8 mouse cellular contexts compared by ENCODE assay signal in the genomic region with DNA sequence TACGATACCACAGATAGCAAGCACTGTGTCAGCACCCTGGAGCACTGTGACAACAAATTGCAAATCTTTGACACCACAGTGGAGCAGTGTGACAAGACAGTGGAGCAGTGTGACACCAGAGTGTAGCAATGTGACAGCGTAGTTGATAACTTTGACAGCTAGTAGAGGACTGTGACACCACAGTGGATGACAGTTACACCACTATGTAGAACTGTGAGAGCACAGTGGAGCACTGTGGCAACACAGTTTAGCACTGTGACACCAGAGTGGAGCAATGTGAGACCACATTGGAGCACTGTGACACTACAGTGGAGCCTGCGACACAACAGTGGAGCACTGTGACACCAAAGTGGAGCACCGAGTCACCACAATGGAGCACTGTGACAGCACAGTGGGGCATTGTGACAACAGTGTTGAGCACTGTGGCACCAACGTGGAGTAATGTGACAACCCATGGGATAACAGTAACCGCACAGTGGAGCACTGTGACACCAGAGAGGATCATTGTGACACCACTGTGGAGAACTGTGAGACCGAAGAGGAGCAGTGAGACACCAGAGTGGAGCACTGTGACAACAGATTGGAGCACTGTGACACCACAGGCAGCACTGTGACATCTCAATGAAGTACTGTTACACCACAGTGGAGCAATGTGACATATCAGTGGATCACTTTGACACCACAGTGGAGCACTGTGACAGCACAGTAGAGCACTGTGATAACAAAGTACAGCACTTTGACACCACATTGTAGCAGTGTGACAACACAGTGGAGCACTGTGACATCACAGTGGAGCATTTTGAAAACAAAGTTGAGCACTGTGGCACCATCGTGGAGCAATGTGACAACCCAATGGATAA.
DNase-seq lines count a peak whose midpoint lies in the region; ATAC-seq and TF ChIP-seq lines count a peak whose summit lies in the region.

No protein-coding gene starts in this region.

- peaks cover 76% of the 10 kb centered on the region for H3K9me3 ChIP-seq in heart, embryonic 14.5 days (ENCODE audit: control insufficient read depth, low read length)
- H3K9me3 ChIP-seq in limb, embryonic 14.5 days (ENCODE audit: control insufficient read depth, low read length): peaks cover 75% of the 10 kb centered on the region
- peaks cover 75% of the 10 kb centered on the region for H3K9me3 ChIP-seq in neural tube, embryonic 11.5 days (ENCODE audit: control insufficient read depth, low read length)

- no peak for TF ChIP-seq POLR2A in limb, embryonic 14.5 days (IDR thresholded peaks at IDR 0.05; ENCODE audit: borderline replicate concordance, extremely low read depth, insufficient read depth, insufficient read length)

- in situ Hi-C loops in Patski (cut with MboI; ENCODE audit: low pct_unique_long_range_greater_than_20kb): no loop called here

- H3K4me2 ChIP-seq in heart, embryonic 14.5 days (ENCODE audit: low read length): no peak overlapping the region
- H3K4me2 ChIP-seq in limb, embryonic 14.5 days (replicated peaks; ENCODE audit: low read depth, low read length, severe bottlenecking): no peak overlapping the region
- no peak overlapping the region for H3K4me2 ChIP-seq in neural tube, embryonic 11.5 days (ENCODE audit: low read depth)

- 50% methylated on average over 8 of the region's 8 CpGs for WGBS in heart, embryonic 14.5 days
- WGBS in limb, embryonic 14.5 days: 55% methylated on average over 8 of the region's 8 CpGs
- WGBS in neural tube, embryonic 11.5 days: 53% methylated on average over 8 of the region's 8 CpGs

- peak; percentile 15 for DNase-seq in gastrocnemius, adult 18-20 months (ENCODE audit: low spot score)
- DNase-seq in gastrocnemius, postnatal 10 days: no peak
- DNase-seq in Patski (ENCODE audit: low read depth, low spot score): no peak
- peak; percentile 32 for DNase-seq in limb, embryonic 14.5 days (ENCODE audit: low spot score)
- peak; percentile 37 for DNase-seq in neural tube, embryonic 11.5 days (ENCODE audit: low spot score)
- no peak for DNase-seq in layer of hippocampus, adult 2 months (ENCODE audit: low spot score in 2 of 2)
- DNase-seq in cerebellum, postnatal 36 days: no peak

- H3K4me3 ChIP-seq in heart, embryonic 14.5 days (ENCODE audit: control insufficient read depth in 1 of 2, insufficient read depth in 1 of 2, low read depth in 1 of 2, low read length in 2 of 2): no peak overlapping the region
- H3K4me3 ChIP-seq in limb, embryonic 14.5 days (replicated peaks; ENCODE audit: low read length): no peak overlapping the region
- H3K4me3 ChIP-seq in neural tube, embryonic 11.5 days (ENCODE audit: low read depth, low read length): no peak overlapping the region
- H3K4me3 ChIP-seq in layer of hippocampus, adult 2 months: no peak overlapping the region

- no peak for TF ChIP-seq CTCF in Patski (IDR thresholded peaks at IDR 0.05)
- TF ChIP-seq CTCF in layer of hippocampus, adult 2 months (conservative IDR thresholded peaks at IDR 0.05): no peak

- no peaks in the 10 kb centered on the region for H3K4me1 ChIP-seq in heart, embryonic 14.5 days (ENCODE audit: control insufficient read depth in 2 of 2, insufficient read depth in 2 of 2, low read length in 2 of 2)
- H3K4me1 ChIP-seq in limb, embryonic 14.5 days (ENCODE audit: control insufficient read depth, insufficient read depth, low read length): no peaks in the 10 kb centered on the region
- H3K4me1 ChIP-seq in neural tube, embryonic 11.5 days (ENCODE audit: control insufficient read depth, insufficient read depth, low read length): no peaks in the 10 kb centered on the region

- H3K27ac ChIP-seq in heart, embryonic 14.5 days (replicated peaks in 1 of 2; ENCODE audit: control insufficient read depth in 1 of 2, insufficient read depth in 1 of 2, low read depth in 2 of 2, low read length in 2 of 2): no peak overlapping the region
- no peak overlapping the region for H3K27ac ChIP-seq in limb, embryonic 14.5 days (replicated peaks; ENCODE audit: low read depth, low read length)
- no peak overlapping the region for H3K27ac ChIP-seq in neural tube, embryonic 11.5 days (ENCODE audit: low read depth, low read length)
- H3K27ac ChIP-seq in layer of hippocampus, adult 2 months: no peak overlapping the region

- peak; percentile 9 for ATAC-seq in Patski
- ATAC-seq in heart, embryonic 14.5 days (ENCODE audit: insufficient number of reproducible peaks, insufficient read depth, low FRiP score, low read depth): peak; percentile 41
- peak; percentile 23 for ATAC-seq in limb, embryonic 14.5 days (ENCODE audit: low FRiP score, low read depth)
- ATAC-seq in neural tube, embryonic 11.5 days (ENCODE audit: insufficient read depth, low FRiP score, low TSS enrichment): peak; percentile 21; the same call in 1 of the 2 replicates

- no peaks in the 10 kb centered on the region for H3K27me3 ChIP-seq in Patski
- no peaks in the 10 kb centered on the region for H3K27me3 ChIP-seq in heart, embryonic 14.5 days (ENCODE audit: control insufficient read depth, insufficient read depth, low read length)
- no peaks in the 10 kb centered on the region for H3K27me3 ChIP-seq in limb, embryonic 14.5 days (ENCODE audit: control insufficient read depth, insufficient read depth, low read length)
- H3K27me3 ChIP-seq in neural tube, embryonic 11.5 days (ENCODE audit: control insufficient read depth, insufficient read depth, low read length): no peaks in the 10 kb centered on the region

- H3K9ac ChIP-seq in heart, embryonic 14.5 days (ENCODE audit: low read length): no peak overlapping the region
- H3K9ac ChIP-seq in limb, embryonic 14.5 days (ENCODE audit: low read depth, low read length, severe bottlenecking): no peak overlapping the region
- H3K9ac ChIP-seq in neural tube, embryonic 11.5 days (ENCODE audit: low read length): no peak overlapping the region

- POLR2A ChIA-PET in Patski (lab: Charles Lee): no interaction called here

- CTCF ChIA-PET in Patski (lab: Charles Lee): no interaction called here

- no peaks in the 10 kb centered on the region for H3K36me3 ChIP-seq in heart, embryonic 14.5 days (ENCODE audit: control insufficient read depth, insufficient read depth, low read length)
- H3K36me3 ChIP-seq in limb, embryonic 14.5 days (ENCODE audit: control insufficient read depth, insufficient read depth, low read length): no peaks in the 10 kb centered on the region
- peaks cover 6% of the 10 kb centered on the region; the same call in 1 of the 2 replicates for H3K36me3 ChIP-seq in neural tube, embryonic 11.5 days (ENCODE audit: control insufficient read depth, insufficient read depth, low read length)

Comparison
In these comparisons a context has a peak if more than half of its experiments do, and no peak if none do; other contexts are left out.
1. DNase-seq: peak in gastrocnemius, adult 18-20 months (single experiment), limb, embryonic 14.5 days (single experiment) and neural tube, embryonic 11.5 days (single experiment); none in gastrocnemius, postnatal 10 days (single experiment), Patski (single experiment), layer of hippocampus, adult 2 months (0 of 2) and cerebellum, postnatal 36 days (0 of 2).
2. Peak in every context shown above with its lines, with median percentiles within 50 percentile points of each other: ATAC-seq.